Mouse (Mus musculus): ENCODE data around the gene Rgma.
A peak's percentile ranks its signal among the peaks of the same experiment; 100 is the strongest.

The Rgma gene

GRCm38 (mm10) chr7:73372352-73372970 is 2.8 kb upstream of the Rgma start:
- DNase-seq, result peak; percentile 44 to 59

- DNase-seq, result peak; percentile 31 to 38
Measured at GRCm38 (mm10) chr7:73374727-73375126, 582 bp upstream of the Rgma start.

- peak; percentile 69 to 80 for DNase-seq
Measured at GRCm38 (mm10) chr7:73376101-73377001, 1.0 kb downstream of the Rgma start.

- no peak for DNase-seq
Measured at GRCm38 (mm10) chr7:73377307-73377706, 2.0 kb downstream of the Rgma start.

- DNase-seq, result no peak
Measured at GRCm38 (mm10) chr7:73378034-73378433, 2.7 kb downstream of the Rgma start.

- DNase-seq, result no peak
Measured at GRCm38 (mm10) chr7:73382843-73383242, 7.5 kb downstream of the Rgma start.

- no peak for DNase-seq
Measured at GRCm38 (mm10) chr7:73388866-73389265, 13.6 kb downstream of the Rgma start.

- no peak for DNase-seq
Measured at GRCm38 (mm10) chr7:73389419-73389818, 14.1 kb downstream of the Rgma start.

GRCm38 (mm10) chr7:73389871-73390294 is 14.6 kb downstream of the Rgma start:
- no peak for DNase-seq

- DNase-seq, result no peak
Measured at GRCm38 (mm10) chr7:73390426-73391001, 15.2 kb downstream of the Rgma start.

GRCm38 (mm10) chr7:73391002-73391517 is 15.8 kb downstream of the Rgma start:
- DNase-seq, result peak; percentile 77 to 87

GRCm38 (mm10) chr7:73391518-73392321 is 16.4 kb downstream of the Rgma start:
- DNase-seq, result peak in 1 of 2 experiments; percentile 40

- no peak for DNase-seq
Measured at GRCm38 (mm10) chr7:73392359-73392758, 17.1 kb downstream of the Rgma start.

GRCm38 (mm10) chr7:73393307-73394012 is 18.2 kb downstream of the Rgma start:
- DNase-seq, result no peak

GRCm38 (mm10) chr7:73394013-73394409 is 18.7 kb downstream of the Rgma start:
- no peak for DNase-seq

- DNase-seq, result peak; percentile 64
Measured at GRCm38 (mm10) chr7:73398319-73398718, 23.0 kb downstream of the Rgma start.

GRCm38 (mm10) chr7:73398806-73399442 is 23.6 kb downstream of the Rgma start:
- no peak for DNase-seq

GRCm38 (mm10) chr7:73399501-73400044 is 24.3 kb downstream of the Rgma start:
- DNase-seq, result peak; percentile 84 to 88

- no peak for DNase-seq
Measured at GRCm38 (mm10) chr7:73400051-73400916, 25.0 kb downstream of the Rgma start.

GRCm38 (mm10) chr7:73402106-73402505 is 26.8 kb downstream of the Rgma start:
- no peak for DNase-seq
